Mouse (Mus musculus) macrophage (primary cell): ENCODE results near the gene 1700016C15Rik. TPM values are rescaled to one million over a fixed set of nuclear protein-coding genes. Genes with fewer than 3 reads are reported as not detected.

Experiments used
- H3K27ac ChIP-seq: fragments of 350-480 bp; formaldehyde crosslinking; 2 replicates; pipeline ENCODE4 v1.9.0; 2021
- H3K36me3 ChIP-seq: fragments of 350-480 bp; formaldehyde crosslinking; 2 replicates; pipeline ENCODE4 v1.9.0; 2021; ENCODE audit errors: inconsistent target
- H3K4me3 ChIP-seq: fragments of 350-480 bp; formaldehyde crosslinking; 2 replicates; pipeline ENCODE4 v1.9.0; 2021; ENCODE audit errors: inconsistent target
- H3K79me2 ChIP-seq: fragments of 350-480 bp; formaldehyde crosslinking; 2 replicates; pipeline ENCODE4 v1.9.0; 2021; ENCODE audit errors: inconsistent target
- WGBS: methylation state at CpG from one replicate; pipeline ENCODE4 v1.1.7; 2026; ENCODE audit warnings: inconsistent platforms; ENCODE audit not compliant: missing documents; 5-methylcytosine and 5-hydroxymethylcytosine counted together
- polyA plus RNA-seq: library from polyadenylated mRNA; stranded (reverse); fragments of 250-400 nt; gene quantifications from 3 replicates; pipeline ENCODE4 v1.2.4, GENCODE M21; 2018; ENCODE audit warnings: inconsistent platforms

1700016C15Rik gene
- polyA plus RNA-seq, 1 experiment from 2014 or later, result not detected

- 52% methylated on average over 4 of the region's 4 CpGs for WGBS
- Histone ChIP-seq H3K27ac (peak overlapping the region; percentile 39), H3K79me2 (no peaks in the 10 kb centered on the region), H3K36me3 (no peaks in the 10 kb centered on the region), H3K4me3 (no peak overlapping the region)
Observed at GRCm38 (mm10) chr1:177708583-177709055, 21.0 kb upstream of the 1700016C15Rik start.

- no peak overlapping the region for H3K4me3 ChIP-seq
Observed at GRCm38 (mm10) chr1:177711000-177711399, 18.6 kb upstream of the 1700016C15Rik start.

GRCm38 (mm10) chr1:177711418-177711817, 18.2 kb upstream of the 1700016C15Rik start:
- Histone ChIP-seq H3K79me2 (no peaks in the 10 kb centered on the region), H3K36me3 (no peaks in the 10 kb centered on the region), H3K4me3 (no peak overlapping the region), H3K27ac (peak overlapping the region; percentile 82)
- 27% methylated on average over 2 of the region's 2 CpGs for WGBS

More at GRCm38 (mm10) chr1:177711000-177711399, 18.6 kb upstream of the 1700016C15Rik start:
- 0% methylated on average over 2 of the region's 2 CpGs for WGBS
- no peaks in the 10 kb centered on the region for H3K79me2 ChIP-seq
- peak overlapping the region; percentile 82 for H3K27ac ChIP-seq
- no peaks in the 10 kb centered on the region for H3K36me3 ChIP-seq

GRCm38 (mm10) chr1:177713635-177714396, 15.8 kb upstream of the 1700016C15Rik start:
- Histone ChIP-seq H3K36me3 (no peaks in the 10 kb centered on the region), H3K79me2 (no peaks in the 10 kb centered on the region), H3K4me3 (no peak overlapping the region), H3K27ac (peak overlapping the region; percentile 82)
- WGBS, result 5% methylated on average over 3 of the region's 3 CpGs

GRCm38 (mm10) chr1:177714397-177715012, 15.1 kb upstream of the 1700016C15Rik start:
- no peaks in the 10 kb centered on the region for H3K36me3 ChIP-seq
- H3K4me3 ChIP-seq, result no peak overlapping the region
- H3K79me2 ChIP-seq, result no peaks in the 10 kb centered on the region
- WGBS, result 47% methylated on average over 5 of the region's 5 CpGs
- H3K27ac ChIP-seq, result peak overlapping the region; percentile 82

GRCm38 (mm10) chr1:177716448-177716847, 13.2 kb upstream of the 1700016C15Rik start:
- no peak overlapping the region for H3K27ac ChIP-seq
- H3K4me3 ChIP-seq, result no peak overlapping the region
- no peaks in the 10 kb centered on the region for H3K36me3 ChIP-seq
- H3K79me2 ChIP-seq, result no peaks in the 10 kb centered on the region
- 90% methylated on average over 3 of the region's 3 CpGs for WGBS

GRCm38 (mm10) chr1:177717057-177717835, 12.4 kb upstream of the 1700016C15Rik start:
- H3K4me3 ChIP-seq, result no peak overlapping the region
- 83% methylated on average over 6 of the region's 7 CpGs for WGBS
- no peak overlapping the region for H3K27ac ChIP-seq

GRCm38 (mm10) chr1:177718340-177719028, 11.1 kb upstream of the 1700016C15Rik start:
- Histone ChIP-seq H3K79me2 (no peaks in the 10 kb centered on the region), H3K36me3 (no peaks in the 10 kb centered on the region), H3K4me3 (no peak overlapping the region), H3K27ac (no peak overlapping the region)
- WGBS, result 88% methylated on average over 11 of the region's 11 CpGs

More at GRCm38 (mm10) chr1:177717057-177717835, 12.4 kb upstream of the 1700016C15Rik start:
- H3K36me3 ChIP-seq, result no peaks in the 10 kb centered on the region
- H3K79me2 ChIP-seq, result no peaks in the 10 kb centered on the region

- Histone ChIP-seq H3K4me3 (no peak overlapping the region), H3K36me3 (no peaks in the 10 kb centered on the region), H3K27ac (no peak overlapping the region), H3K79me2 (no peaks in the 10 kb centered on the region)
- WGBS, result 87% methylated on average over 3 of the region's 3 CpGs
Observed at GRCm38 (mm10) chr1:177719029-177719427, 10.6 kb upstream of the 1700016C15Rik start.

- Histone ChIP-seq H3K27ac (no peak overlapping the region), H3K36me3 (no peaks in the 10 kb centered on the region), H3K79me2 (no peaks in the 10 kb centered on the region), H3K4me3 (no peak overlapping the region)
- WGBS, result 80% methylated on average over 4 of the region's 4 CpGs
Observed at GRCm38 (mm10) chr1:177723786-177724185, 5.8 kb upstream of the 1700016C15Rik start.

- H3K4me3 ChIP-seq, result no peak overlapping the region
- H3K36me3 ChIP-seq, result no peaks in the 10 kb centered on the region
- H3K27ac ChIP-seq, result no peak overlapping the region
- no peaks in the 10 kb centered on the region for H3K79me2 ChIP-seq
- WGBS, result 67% methylated on average over 5 of the region's 5 CpGs
Observed at GRCm38 (mm10) chr1:177726870-177727269, 2.7 kb upstream of the 1700016C15Rik start.

- 93% methylated on average over 3 of the region's 3 CpGs for WGBS
Observed at GRCm38 (mm10) chr1:177727883-177728525, 1.6 kb upstream of the 1700016C15Rik start.

GRCm38 (mm10) chr1:177731973-177732372, 2.4 kb downstream of the 1700016C15Rik start:
- no peaks in the 10 kb centered on the region for H3K79me2 ChIP-seq
- H3K4me3 ChIP-seq, result no peak overlapping the region
- WGBS, result 40% methylated on average over 3 of the region's 3 CpGs
- no peaks in the 10 kb centered on the region for H3K36me3 ChIP-seq
- H3K27ac ChIP-seq, result peak overlapping the region; percentile 19; the same call in 1 of the 2 replicates

More at GRCm38 (mm10) chr1:177727883-177728525, 1.6 kb upstream of the 1700016C15Rik start:
- Histone ChIP-seq H3K36me3 (no peaks in the 10 kb centered on the region), H3K4me3 (no peak overlapping the region), H3K79me2 (no peaks in the 10 kb centered on the region), H3K27ac (no peak overlapping the region)
